Mouse (Mus musculus): ENCODE measurements around the gene Reln. TPM values are rescaled to one million over a fixed set of nuclear protein-coding genes. Genes with fewer than 3 reads are reported as not detected.

Reln gene
- polyA plus RNA-seq, 1 experiment = 164 TPM

DNA sequence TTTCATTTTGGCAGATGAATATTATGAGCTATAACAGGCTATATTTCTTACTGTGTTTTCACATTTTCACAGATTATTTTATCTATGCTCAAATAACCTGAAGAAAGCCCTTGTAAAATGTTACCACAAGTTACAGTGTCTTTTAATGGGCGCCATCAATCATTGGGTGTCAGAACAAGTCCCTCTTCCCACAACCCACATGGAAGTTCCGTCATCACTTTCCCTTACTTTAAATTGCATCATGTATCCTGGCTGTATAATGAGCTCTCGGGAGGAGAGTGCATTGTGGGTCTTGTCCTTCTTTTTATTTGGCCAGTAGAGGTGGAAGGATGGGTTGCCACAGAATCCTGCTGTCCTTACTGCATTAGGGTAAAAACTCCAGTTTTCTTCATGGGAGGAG is 434.8 kb downstream of the Reln start:
- TF ChIP-seq POLR2A (IDR thresholded peaks at IDR 0.05; ENCODE audit: insufficient read depth, low read depth, low read length) (no peak), CTCF (IDR thresholded peaks at IDR 0.05; ENCODE audit: insufficient read depth, low read depth, low read length) (no peak)
- Histone ChIP-seq H3K27ac (ENCODE audit: insufficient read depth, low read depth, low read length) (no peak overlapping the region), H3K4me1 (ENCODE audit: control insufficient read depth, insufficient read depth, low read length) (no peaks in the 10 kb centered on the region), H3K4me3 (ENCODE audit: insufficient read depth, low read depth, low read length) (no peak overlapping the region)
- WGBS = 92% methylated on average over 3 of the region's 3 CpGs

DNA sequence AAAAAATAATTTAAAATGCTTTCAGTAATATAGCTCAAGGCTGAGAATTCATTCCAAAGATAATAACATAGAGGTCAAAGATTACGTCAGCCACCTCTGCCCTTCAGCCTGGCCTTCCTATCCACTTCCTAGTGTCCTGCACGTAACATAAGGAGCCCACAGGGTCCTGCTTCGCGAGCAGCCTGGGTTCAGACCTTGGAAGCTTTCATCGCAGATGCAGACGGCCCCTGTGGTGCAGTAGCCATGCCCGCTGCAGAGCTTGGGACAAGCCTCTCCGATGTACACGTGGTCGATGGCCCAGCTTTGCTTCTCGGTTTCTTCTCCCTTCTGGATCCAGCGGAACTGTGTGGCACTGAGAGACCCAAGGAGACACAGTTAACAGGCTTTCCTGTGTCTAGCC is 443.1 kb downstream of the Reln start:
- TF ChIP-seq CTCF (IDR thresholded peaks at IDR 0.05; ENCODE audit: insufficient read depth, low read depth, low read length) (no peak), POLR2A (IDR thresholded peaks at IDR 0.05; ENCODE audit: insufficient read depth, low read depth, low read length) (no peak)
- Histone ChIP-seq H3K27ac (ENCODE audit: insufficient read depth, low read depth, low read length) (no peak overlapping the region), H3K4me3 (ENCODE audit: insufficient read depth, low read depth, low read length) (no peak overlapping the region), H3K4me1 (ENCODE audit: control insufficient read depth, insufficient read depth, low read length) (0 out of 2 replicates have a peak, but pooled peaks cover 3% of the 10 kb centered on the region)
- WGBS = 76% methylated on average over 12 of the region's 12 CpGs

DNA sequence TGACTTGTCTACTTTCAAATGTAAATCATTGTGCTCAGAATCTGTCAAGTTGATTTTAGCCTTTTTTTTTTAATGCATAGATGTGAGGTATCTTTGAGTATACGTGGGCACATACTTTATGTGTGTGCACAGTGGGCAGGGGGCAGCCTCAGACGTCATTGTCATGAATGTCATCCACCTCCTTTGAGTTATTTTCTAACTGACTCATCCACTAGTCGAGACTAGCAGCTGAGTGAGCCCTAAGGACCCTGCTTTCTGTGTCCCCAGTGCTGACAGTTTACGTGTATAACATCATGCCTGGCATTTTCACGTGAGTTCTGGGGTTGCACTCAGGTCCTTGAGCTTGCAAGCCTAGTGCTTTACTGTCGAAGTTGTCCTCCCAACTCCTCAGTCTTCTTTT is 443.6 kb downstream of the Reln start:
- 0 out of 2 replicates have a peak, but pooled peaks cover 3% of the 10 kb centered on the region for H3K4me1 ChIP-seq (ENCODE audit: control insufficient read depth, insufficient read depth, low read length)
- H3K4me3 ChIP-seq (ENCODE audit: insufficient read depth, low read depth, low read length) = no peak overlapping the region
- 79% methylated on average over 6 of the region's 6 CpGs for WGBS
- no peak overlapping the region for H3K27ac ChIP-seq (ENCODE audit: insufficient read depth, low read depth, low read length)
- TF ChIP-seq CTCF (IDR thresholded peaks at IDR 0.05; ENCODE audit: insufficient read depth, low read depth, low read length) (no peak), POLR2A (IDR thresholded peaks at IDR 0.05; ENCODE audit: insufficient read depth, low read depth, low read length) (no peak)

DNA sequence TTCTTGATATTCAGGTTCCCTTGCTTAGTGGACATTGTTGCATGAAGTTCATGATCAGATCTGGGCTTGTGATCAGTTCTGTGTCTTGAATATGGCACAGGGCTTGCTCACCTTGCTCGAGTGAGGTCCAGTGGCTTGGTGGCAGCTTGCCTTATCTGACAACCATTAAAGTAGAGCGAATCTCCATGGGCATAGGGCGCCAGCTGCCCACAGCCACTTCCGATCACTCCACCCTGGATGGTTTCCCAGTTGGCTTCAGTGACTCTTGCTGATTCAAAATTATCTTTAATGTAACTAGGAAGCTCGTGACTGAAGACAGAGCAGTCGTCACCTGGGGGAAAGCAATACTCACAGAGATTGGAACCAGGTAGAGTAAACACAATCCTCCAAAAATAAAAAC is 445.6 kb downstream of the Reln start:
- WGBS = 80% methylated on average over 6 of the region's 6 CpGs
- H3K4me1 ChIP-seq (ENCODE audit: control insufficient read depth, insufficient read depth, low read length) = 0 out of 2 replicates have a peak, but pooled peaks cover 3% of the 10 kb centered on the region
- TF ChIP-seq POLR2A (IDR thresholded peaks at IDR 0.05; ENCODE audit: insufficient read depth, low read depth, low read length) (no peak), CTCF (IDR thresholded peaks at IDR 0.05; ENCODE audit: insufficient read depth, low read depth, low read length) (no peak)
- H3K4me3 ChIP-seq (ENCODE audit: insufficient read depth, low read depth, low read length) = no peak overlapping the region
- H3K27ac ChIP-seq (ENCODE audit: insufficient read depth, low read depth, low read length) = no peak overlapping the region

DNA sequence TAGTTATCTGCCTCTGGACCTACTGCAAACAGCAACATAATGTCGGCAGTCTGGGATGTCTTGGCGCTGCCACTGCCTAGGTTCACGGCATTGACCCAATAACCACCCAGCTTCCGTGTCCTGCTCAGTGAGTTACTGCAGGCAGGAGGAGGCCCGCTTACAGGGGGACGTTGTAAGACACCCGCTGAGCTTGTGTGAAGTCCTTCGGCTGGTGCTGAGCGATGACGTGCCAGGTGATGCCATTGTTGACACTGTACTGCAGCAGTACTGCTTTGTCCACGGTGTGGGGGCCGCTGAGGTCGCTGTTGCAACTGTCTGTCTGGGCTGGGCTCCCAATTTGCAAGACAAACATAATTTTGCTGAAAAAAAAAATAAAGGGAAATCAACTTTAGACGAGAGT is 447.9 kb downstream of the Reln start:
- TF ChIP-seq POLR2A (IDR thresholded peaks at IDR 0.05; ENCODE audit: insufficient read depth, low read depth, low read length) = no peak
- no peak for TF ChIP-seq CTCF (IDR thresholded peaks at IDR 0.05; ENCODE audit: insufficient read depth, low read depth, low read length)
- 0 out of 2 replicates have a peak, but pooled peaks cover 3% of the 10 kb centered on the region for H3K4me1 ChIP-seq (ENCODE audit: control insufficient read depth, insufficient read depth, low read length)
- no peak overlapping the region for H3K4me3 ChIP-seq (ENCODE audit: insufficient read depth, low read depth, low read length)
- WGBS = 84% methylated on average over 14 of the region's 14 CpGs
- H3K27ac ChIP-seq (ENCODE audit: insufficient read depth, low read depth, low read length) = no peak overlapping the region

DNA sequence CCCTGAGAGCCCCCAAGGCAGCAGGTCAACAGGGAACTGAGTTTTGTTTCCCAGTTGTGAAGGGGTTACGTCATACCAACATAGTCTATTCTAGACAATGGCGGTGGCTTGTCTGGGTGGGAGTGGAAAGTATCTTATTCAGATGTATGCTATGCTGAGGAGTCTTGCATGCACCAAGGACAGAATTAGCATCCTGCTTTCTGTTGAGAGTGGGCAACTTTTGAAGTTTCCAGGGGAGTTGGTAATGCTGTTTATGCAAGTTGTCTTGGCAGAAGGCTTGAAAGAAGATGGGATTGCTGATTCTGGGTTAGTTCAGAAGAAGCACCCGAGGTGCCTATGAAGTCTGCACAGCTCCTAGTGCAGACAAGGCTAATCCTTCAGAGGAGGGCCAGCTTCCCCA is 450.3 kb downstream of the Reln start:
- Histone ChIP-seq H3K4me3 (ENCODE audit: insufficient read depth, low read depth, low read length) (no peak overlapping the region), H3K27ac (ENCODE audit: insufficient read depth, low read depth, low read length) (no peak overlapping the region), H3K4me1 (ENCODE audit: control insufficient read depth, insufficient read depth, low read length) (no peaks in the 10 kb centered on the region)
- WGBS = 80% methylated on average over 3 of the region's 3 CpGs
- TF ChIP-seq POLR2A (IDR thresholded peaks at IDR 0.05; ENCODE audit: insufficient read depth, low read depth, low read length) = no peak
- TF ChIP-seq CTCF (IDR thresholded peaks at IDR 0.05; ENCODE audit: insufficient read depth, low read depth, low read length) = no peak

DNA sequence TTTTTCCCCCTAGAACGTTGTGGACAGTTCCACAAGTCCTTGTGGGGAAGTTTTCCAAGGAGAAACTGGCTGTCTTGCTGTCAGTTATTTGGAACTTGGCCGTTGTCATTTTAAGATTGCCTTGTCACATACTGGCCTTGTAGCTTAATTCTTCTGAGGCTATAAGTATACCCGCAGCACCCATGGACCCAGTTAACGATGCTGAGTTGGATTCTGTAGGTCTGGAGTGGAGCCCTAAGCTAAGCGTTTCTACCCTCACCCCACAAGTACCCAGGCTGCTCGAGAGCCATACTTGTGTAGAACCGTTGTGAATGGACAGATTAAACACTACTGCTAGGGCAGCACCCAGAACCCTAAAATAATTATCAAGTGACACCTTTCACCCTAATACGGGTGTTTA is 477.8 kb downstream of the Reln start:
- TF ChIP-seq CTCF (IDR thresholded peaks at IDR 0.05; ENCODE audit: insufficient read depth, low read depth, low read length) (no peak), POLR2A (IDR thresholded peaks at IDR 0.05; ENCODE audit: insufficient read depth, low read depth, low read length) (no peak)
- no peak overlapping the region for H3K27ac ChIP-seq (ENCODE audit: insufficient read depth, low read depth, low read length)
- 68% methylated on average over 8 of the region's 8 CpGs for WGBS
- no peak overlapping the region for H3K4me3 ChIP-seq (ENCODE audit: insufficient read depth, low read depth, low read length)
- peaks cover 7% of the 10 kb centered on the region for H3K4me1 ChIP-seq (ENCODE audit: control insufficient read depth, insufficient read depth, low read length)

DNA sequence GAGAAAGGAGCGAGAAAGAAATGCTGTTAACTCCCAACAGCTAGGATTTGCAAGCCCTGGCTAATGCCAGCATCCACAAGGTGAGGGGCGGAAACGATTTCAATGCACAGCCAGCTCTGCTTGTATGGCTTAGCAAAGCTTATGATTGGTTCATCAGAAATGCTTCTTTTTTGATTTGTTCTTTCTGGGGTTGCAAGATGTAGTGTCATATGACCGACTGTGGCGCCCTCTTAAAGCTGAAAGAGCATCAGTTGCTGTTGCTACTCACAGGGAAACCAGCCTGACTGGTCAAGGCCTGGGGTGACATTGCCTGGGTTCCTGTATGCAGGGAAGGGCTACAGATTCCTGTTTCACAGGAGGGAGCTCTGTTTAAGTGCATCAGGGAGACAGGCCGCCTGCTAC is 478.2 kb downstream of the Reln start:
- WGBS = 16% methylated on average over 6 of the region's 6 CpGs
- Histone ChIP-seq H3K4me1 (ENCODE audit: control insufficient read depth, insufficient read depth, low read length) (peaks cover 7% of the 10 kb centered on the region), H3K27ac (ENCODE audit: insufficient read depth, low read depth, low read length) (no peak overlapping the region), H3K4me3 (ENCODE audit: insufficient read depth, low read depth, low read length) (no peak overlapping the region)
- no peak for TF ChIP-seq POLR2A (IDR thresholded peaks at IDR 0.05; ENCODE audit: insufficient read depth, low read depth, low read length)
- no peak for TF ChIP-seq CTCF (IDR thresholded peaks at IDR 0.05; ENCODE audit: insufficient read depth, low read depth, low read length)

DNA sequence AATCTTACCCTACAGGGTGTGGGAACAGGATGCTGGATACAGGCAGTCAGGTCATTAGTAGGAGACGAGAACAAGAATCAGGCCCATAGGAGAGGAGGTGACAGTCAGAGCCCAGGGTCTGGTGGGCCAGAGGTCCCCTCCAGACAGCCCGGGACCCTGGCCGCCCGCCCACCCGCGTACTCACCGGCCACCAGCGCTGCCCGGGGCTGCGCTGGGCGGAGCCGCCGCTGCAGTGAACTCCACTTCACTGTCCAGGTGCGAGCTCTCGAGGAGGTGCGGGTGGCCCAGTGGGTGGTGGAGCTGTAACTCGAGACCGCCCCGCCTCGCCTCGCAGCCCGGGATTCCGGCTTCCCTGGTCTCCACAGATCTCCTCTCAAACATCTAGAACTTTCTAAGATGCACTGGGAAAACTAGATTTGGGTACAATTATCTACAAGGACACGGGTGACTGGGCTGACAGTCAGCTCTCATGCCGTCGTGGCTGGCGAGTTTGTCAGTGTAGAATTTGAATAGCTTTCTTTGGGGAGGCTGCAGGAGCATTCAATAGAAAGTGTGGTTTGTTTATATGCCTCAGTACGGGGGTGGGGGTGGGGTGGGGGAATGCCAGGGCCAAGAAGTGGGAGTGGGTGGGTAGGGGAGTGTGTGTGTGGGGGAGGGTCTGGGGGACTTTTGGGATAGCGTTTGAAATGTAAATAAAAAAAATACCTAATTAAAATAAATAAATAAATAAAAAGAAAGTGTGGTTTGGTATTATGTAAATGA is 479.0 kb downstream of the Reln start, which contains the start of gene Slc26a5:
Slc26a5 (minus strand) TSS at position 259 of the 762 bp plus-strand sequence.
- peaks cover 7% of the 10 kb centered on the region for H3K4me1 ChIP-seq (ENCODE audit: control insufficient read depth, insufficient read depth, low read length)
- no peak within 1 kb of the TSS for H3K27ac ChIP-seq (ENCODE audit: insufficient read depth, low read depth, low read length)
- 5% methylated on average over 29 of the region's 29 CpGs for WGBS
- TF ChIP-seq CTCF (IDR thresholded peaks at IDR 0.05; ENCODE audit: insufficient read depth, low read depth, low read length) (no peak), POLR2A (IDR thresholded peaks at IDR 0.05; ENCODE audit: insufficient read depth, low read depth, low read length) (no peak)
- no peak within 1 kb of the TSS for H3K4me3 ChIP-seq (ENCODE audit: insufficient read depth, low read depth, low read length)
